Mouse (Mus musculus) forebrain, postnatal 0 days (tissue): ENCODE results near the gene Tmem50b. TPM values are rescaled to one million over a fixed set of nuclear protein-coding genes. Genes with fewer than 3 reads are reported as not detected.

Source experiments
- ATAC-seq: fragments of 200-750 bp; cut with Nextera tagmentation; 2 replicates; pipeline ENCODE4 v1.8.0; 2017; ENCODE audit warnings: mild to moderate bottlenecking, moderate library complexity
- DNase-seq: peaks from one replicate; pipeline ENCODE4 v3.0.0-alpha.2; 2015
- H3K27ac ChIP-seq: fragments of 300-500 bp; sonication (generic); 2 replicates; pipeline ENCODE4 v1.5.1; 2014; ENCODE audit warnings: low read depth, mild to moderate bottlenecking, antibody characterized with exemption, low read length, moderate library complexity, mixed read lengths
- H3K27me3 ChIP-seq: fragments of 300-500 bp; sonication (generic); 2 replicates; pipeline ENCODE4 v1.6.1; 2014; ENCODE audit warnings: mild to moderate bottlenecking, low read length, mixed read lengths; ENCODE audit not compliant: insufficient read depth
- H3K36me3 ChIP-seq: fragments of 300-500 bp; sonication (generic); 2 replicates; pipeline ENCODE4 v1.6.1; 2014; ENCODE audit warnings: mild to moderate bottlenecking, moderate library complexity; ENCODE audit not compliant: insufficient read depth
- H3K4me1 ChIP-seq: fragments of 300-500 bp; sonication (generic); 2 replicates; pipeline ENCODE4 v1.6.1; 2014; ENCODE audit warnings: antibody characterized with exemption; ENCODE audit not compliant: insufficient read depth
- H3K4me2 ChIP-seq: fragments of 300-500 bp; sonication (generic); 2 replicates; pipeline ENCODE4 v1.6.1; 2014; ENCODE audit warnings: low read depth, mild to moderate bottlenecking, moderate library complexity
- H3K4me3 ChIP-seq: fragments of 300-500 bp; sonication (generic); 2 replicates; pipeline ENCODE4 v1.5.1; 2014; ENCODE audit warnings: low read depth, low read length, mixed read lengths
- H3K9ac ChIP-seq: fragments of 300-500 bp; sonication (generic); 2 replicates; pipeline ENCODE4 v1.6.1; 2014; ENCODE audit warnings: mild to moderate bottlenecking
- H3K9me3 ChIP-seq: fragments of 300-500 bp; sonication (generic); 2 replicates; pipeline ENCODE4 v1.6.1; 2016; ENCODE audit warnings: low read length
- CTCF ChIP-seq: sonication (generic); IDR thresholded peaks from 2 replicates; pipeline ENCODE4 v1.5.1; 2016; ENCODE audit warnings: antibody characterized with exemption, control low read depth, low read depth
- WGBS: fragments of 180-500 bp; shearing (Covaris S2); extraction: QIAGEN DNeasy Blood & Tissue Kit; methylation state at CpG from one replicate; pipeline ENCODE4 v1.1.7; 2014; 5-methylcytosine and 5-hydroxymethylcytosine counted together
- polyA plus RNA-seq: library from polyadenylated mRNA; unstranded; fragments of >200 nt; fragmentation: Nextera tagmentation; extraction: Ambion mirVana; gene quantifications from 2 replicates; pipeline ENCODE4 v1.2.1, GENCODE M21; 2015
- total RNA-seq: library from RNA; depleted of rRNA; stranded (reverse); fragments of >200 nt; gene quantifications from 2 replicates; pipeline ENCODE4 v1.2.3, GENCODE M21; 2014

The Tmem50b gene
- total and polyA plus RNA-seq, 2 experiments from 2014 or later, result 65.2 to 102 TPM

- Histone ChIP-seq H3K27ac (no peak overlapping the region), H3K27me3 (no peaks in the 10 kb centered on the region), H3K9me3 (no peaks in the 10 kb centered on the region), H3K9ac (no peak overlapping the region), H3K4me2 (no peak overlapping the region), H3K4me1 (no peaks in the 10 kb centered on the region), H3K36me3 (peaks cover 25% of the 10 kb centered on the region), H3K4me3 (no peak overlapping the region)
- ATAC-seq, result no peak
- no peak for DNase-seq
- TF ChIP-seq CTCF, result no peak
- 84% methylated on average over 15 of the region's 15 CpGs for WGBS
Measured at GRCm38 (mm10) chr16:91556659-91557058, 40.9 kb downstream of the Tmem50b start.

GRCm38 (mm10) chr16:91555017-91555605 lies 42.5 kb downstream of the Tmem50b start:
- Histone ChIP-seq H3K4me1 (no peaks in the 10 kb centered on the region), H3K4me3 (no peak overlapping the region), H3K36me3 (peaks cover 20% of the 10 kb centered on the region), H3K27me3 (no peaks in the 10 kb centered on the region), H3K4me2 (no peak overlapping the region), H3K9me3 (no peaks in the 10 kb centered on the region), H3K27ac (no peak overlapping the region), H3K9ac (no peak overlapping the region)
- TF ChIP-seq CTCF, result no peak
- 88% methylated on average over 8 of the region's 8 CpGs for WGBS
- ATAC-seq, result no peak
- DNase-seq, result no peak

DNA sequence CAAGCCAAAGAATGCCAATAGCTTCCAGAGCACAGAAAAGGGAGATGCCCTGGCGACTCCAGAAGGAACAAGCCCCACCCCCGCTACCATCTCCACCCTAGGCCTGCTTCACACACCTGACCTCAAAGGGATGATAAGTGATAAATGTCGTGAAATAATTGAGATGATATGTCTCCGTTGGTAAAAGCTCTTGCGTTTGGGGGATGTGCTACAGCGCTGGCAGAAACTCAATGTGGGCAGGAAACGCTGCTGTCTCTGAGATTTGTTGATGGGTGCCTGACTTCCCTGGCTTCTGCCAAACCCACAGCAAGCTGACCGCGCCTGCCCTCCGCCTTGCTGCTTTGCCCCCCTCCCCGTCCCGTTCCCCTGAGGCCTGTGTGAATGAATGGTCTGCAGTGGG lies 44.0 kb downstream of the Tmem50b start:
- H3K4me3 ChIP-seq, result no peak overlapping the region
- no peaks in the 10 kb centered on the region; the same call in 1 of the 2 replicates for H3K4me1 ChIP-seq
- H3K9me3 ChIP-seq, result no peaks in the 10 kb centered on the region
- H3K9ac ChIP-seq, result no peak overlapping the region
- H3K27me3 ChIP-seq, result no peaks in the 10 kb centered on the region
- no peak overlapping the region for H3K27ac ChIP-seq
- no peak overlapping the region for H3K4me2 ChIP-seq
- no peak for DNase-seq
- ATAC-seq, result no peak
- 55% methylated on average over 11 of the region's 12 CpGs for WGBS
- TF ChIP-seq CTCF, result no peak
- H3K36me3 ChIP-seq, result peaks cover 9% of the 10 kb centered on the region

DNA sequence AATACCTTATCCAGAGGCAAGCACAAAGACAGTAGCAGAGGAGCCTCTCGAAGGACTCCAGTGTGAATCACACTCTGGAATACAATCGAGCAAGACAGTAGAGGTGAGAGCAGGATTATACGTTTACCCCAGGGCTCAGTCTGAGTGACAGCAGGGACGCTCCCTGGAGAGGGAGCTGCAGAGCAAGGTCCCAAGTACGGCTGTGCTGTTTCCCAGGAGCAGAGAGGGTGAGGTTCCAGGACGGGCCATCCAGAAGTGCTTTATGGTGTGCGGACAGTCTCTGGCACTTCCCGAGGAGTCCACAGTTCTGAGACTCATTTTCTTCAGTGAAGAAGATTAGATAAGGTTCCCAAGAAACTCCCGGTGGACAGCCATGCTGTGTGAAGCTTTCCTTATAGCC lies 45.5 kb downstream of the Tmem50b start:
- ATAC-seq, result no peak
- no peak for DNase-seq
- 63% methylated on average over 9 of the region's 9 CpGs for WGBS
- TF ChIP-seq CTCF, result no peak
- no peak overlapping the region for H3K4me3 ChIP-seq
- no peaks in the 10 kb centered on the region for H3K9me3 ChIP-seq
- H3K9ac ChIP-seq, result no peak overlapping the region
- no peak overlapping the region for H3K4me2 ChIP-seq
- H3K36me3 ChIP-seq, result no peaks in the 10 kb centered on the region; the same call in none of the 2 replicates
- no peaks in the 10 kb centered on the region for H3K27me3 ChIP-seq
- peaks cover 6% of the 10 kb centered on the region for H3K4me1 ChIP-seq
- no peak overlapping the region for H3K27ac ChIP-seq

- no peak overlapping the region for H3K4me2 ChIP-seq
- H3K27me3 ChIP-seq, result no peaks in the 10 kb centered on the region
- H3K4me1 ChIP-seq, result peaks cover 6% of the 10 kb centered on the region
- H3K9ac ChIP-seq, result no peak overlapping the region
- no peaks in the 10 kb centered on the region for H3K9me3 ChIP-seq
- ATAC-seq, result no peak
- WGBS, result 76% methylated on average over 10 of the region's 10 CpGs
- H3K36me3 ChIP-seq, result no peaks in the 10 kb centered on the region; the same call in none of the 2 replicates
- no peak for TF ChIP-seq CTCF
- H3K27ac ChIP-seq, result no peak overlapping the region
- no peak for DNase-seq
- no peak overlapping the region for H3K4me3 ChIP-seq
Measured at GRCm38 (mm10) chr16:91551081-91551524, 46.5 kb downstream of the Tmem50b start.

DNA sequence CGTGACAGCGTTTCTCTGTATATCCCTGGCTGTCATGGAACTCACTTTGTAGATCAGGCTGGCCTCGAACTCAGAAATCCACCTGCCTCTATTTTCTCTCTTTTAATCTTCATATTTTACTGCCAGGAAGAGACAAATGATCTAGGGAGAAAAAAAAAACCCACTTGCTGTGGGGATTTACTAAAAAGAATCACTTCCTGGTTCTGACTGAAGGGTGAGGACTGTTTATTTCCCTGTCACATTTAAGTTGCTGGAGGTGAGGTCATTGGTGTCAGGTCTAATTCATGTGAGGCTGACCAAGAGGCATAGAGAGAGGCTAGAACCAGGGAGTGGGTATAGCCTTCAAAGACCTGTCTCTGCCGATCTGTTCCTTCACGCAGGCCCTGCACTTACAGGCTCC lies 48.0 kb downstream of the Tmem50b start:
- H3K4me2 ChIP-seq, result peak overlapping the region; percentile 84
- H3K27ac ChIP-seq, result peak overlapping the region; percentile 29; the same call in 1 of the 2 replicates
- no peak for DNase-seq
- peaks cover 6% of the 10 kb centered on the region for H3K4me1 ChIP-seq
- H3K9me3 ChIP-seq, result no peaks in the 10 kb centered on the region
- TF ChIP-seq CTCF, result no peak
- H3K27me3 ChIP-seq, result no peaks in the 10 kb centered on the region
- H3K36me3 ChIP-seq, result no peaks in the 10 kb centered on the region
- 47% methylated on average over 5 of the region's 5 CpGs for WGBS
- ATAC-seq, result no peak
- H3K4me3 ChIP-seq, result no peak overlapping the region
- H3K9ac ChIP-seq, result no peak overlapping the region

DNA sequence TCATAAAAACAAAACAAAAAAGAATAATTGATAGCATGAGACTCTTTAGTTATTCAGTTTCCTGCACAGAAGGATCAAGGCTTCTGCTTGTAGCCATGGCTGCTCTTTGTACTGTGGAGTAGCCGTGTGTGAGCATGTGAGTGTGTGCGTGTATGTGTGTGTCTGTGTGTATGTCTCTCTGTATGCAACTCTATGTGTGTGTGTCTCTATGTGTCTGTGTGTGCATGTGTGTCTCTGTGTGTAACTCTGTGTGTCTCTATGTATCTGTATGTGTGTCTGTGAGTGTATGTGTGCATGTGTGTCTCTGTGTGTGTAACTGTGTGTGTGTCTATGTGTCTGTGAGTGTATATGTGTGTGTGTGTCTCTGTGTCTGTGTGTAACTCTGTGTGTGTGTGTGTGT lies 48.6 kb downstream of the Tmem50b start:
- WGBS, result 50% methylated on average over 2 of the region's 2 CpGs
- Histone ChIP-seq H3K4me1 (peaks cover 6% of the 10 kb centered on the region), H3K9ac (peak overlapping the region; percentile 26; the same call in 1 of the 2 replicates)

More for the DNA sequence above, 48.6 kb downstream of the Tmem50b start:
- H3K36me3 ChIP-seq, result no peaks in the 10 kb centered on the region
- peak overlapping the region; percentile 17 for H3K4me3 ChIP-seq
- H3K27ac ChIP-seq, result no peak overlapping the region
- H3K27me3 ChIP-seq, result no peaks in the 10 kb centered on the region
- H3K9me3 ChIP-seq, result no peaks in the 10 kb centered on the region
- H3K4me2 ChIP-seq, result peak overlapping the region; percentile 84
- ATAC-seq (no peak), DNase-seq (no peak)
- TF ChIP-seq CTCF, result no peak
